20 mouse cellular contexts compared by ENCODE assay signal in the genomic region with DNA sequence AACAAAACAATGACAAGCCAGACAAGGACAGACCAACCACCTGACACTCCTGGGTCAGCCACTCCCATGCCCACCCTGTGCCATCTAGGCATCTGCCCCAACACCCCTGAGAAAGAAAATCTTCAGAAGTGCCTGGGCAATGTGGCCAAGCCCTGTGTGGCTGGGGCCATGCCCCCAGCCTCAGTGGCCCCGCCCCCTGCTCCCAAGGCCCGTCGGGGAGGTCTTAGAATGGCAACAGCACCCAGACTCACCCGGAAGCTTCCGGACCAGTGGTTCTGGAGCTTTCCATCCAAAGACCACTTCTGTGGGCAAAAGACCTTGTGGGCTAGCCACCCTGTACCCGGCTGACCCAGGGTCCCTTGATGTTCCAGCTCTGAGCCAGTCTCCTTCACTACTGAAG. TPM values are rescaled to one million over a fixed set of nuclear protein-coding genes. Genes with fewer than 3 reads are reported as not detected.
A peak's percentile ranks its signal among the peaks of the same experiment; 100 is the strongest.
DNase-seq lines count a peak whose midpoint lies in the region; ATAC-seq and TF ChIP-seq lines count a peak whose summit lies in the region.
"Had no signal": no experiment of that assay in that cellular context is flagged by ENCODE, and none has a peak within 500 bp of the region (broad histone marks: within the 10 kb centered on the region; RNA-seq: fewer than 3 reads in every experiment).

No protein-coding gene starts in this region.

- no peaks in the 10 kb centered on the region for H3K9me3 ChIP-seq in heart, embryonic 14.5 days (ENCODE audit: control insufficient read depth, low read length)
- no peaks in the 10 kb centered on the region for H3K9me3 ChIP-seq in MEL (replicated peaks; ENCODE audit: insufficient read depth, low read length)
- H3K9me3 ChIP-seq in limb, embryonic 10.5 days (replicated peaks): no peaks in the 10 kb centered on the region
- H3K9me3 ChIP-seq: forebrain, embryonic 10.5 days; hindbrain, embryonic 15.5 days had no signal

- no peak for TF ChIP-seq RAD21 in MEL (IDR thresholded peaks at IDR 0.05; ENCODE audit: low read depth, low read length)

- no peak for TF ChIP-seq POLR2A in MEL (IDR thresholded peaks at IDR 0.05; ENCODE audit: control insufficient read depth in 1 of 2, insufficient read depth in 1 of 2, low read depth in 1 of 2, low read length in 2 of 2, poor library complexity in 1 of 2)

- H3K79me2 ChIP-seq in MEL (ENCODE audit: control insufficient read depth, insufficient read depth, low read length, poor library complexity): no peaks in the 10 kb centered on the region

- TF ChIP-seq EP300 in MEL (IDR thresholded peaks at IDR 0.05; ENCODE audit: low read depth in 1 of 2, low read length in 2 of 2): no peak

- WGBS in heart, embryonic 14.5 days: 73% methylated on average over 6 of the region's 6 CpGs
- 89% methylated on average over 6 of the region's 6 CpGs for WGBS in limb, embryonic 10.5 days

- H3K4me3 ChIP-seq in heart, embryonic 14.5 days (ENCODE audit: control insufficient read depth in 1 of 2, insufficient read depth in 1 of 2, low read depth in 1 of 2, low read length in 2 of 2): no peak overlapping the region
- H3K4me3 ChIP-seq in MEL (ENCODE audit: control insufficient read depth in 1 of 2, insufficient read depth in 1 of 2, low read depth in 2 of 2, low read length in 2 of 2): no peak overlapping the region
- no peak overlapping the region for H3K4me3 ChIP-seq in limb, embryonic 10.5 days
- H3K4me3 ChIP-seq: erythroblast, embryonic 14.5 days; forebrain, embryonic 10.5 days; gastrocnemius, adult 2 months; hindbrain, embryonic 15.5 days had no signal

- H3K4me1 ChIP-seq in heart, embryonic 14.5 days (ENCODE audit: control insufficient read depth in 2 of 2, insufficient read depth in 2 of 2, low read length in 2 of 2): peaks cover 11% of the 10 kb centered on the region in 2 experiments
- peaks cover 0 to 5% of the 10 kb centered on the region in 2 experiments; a peak in 1 of 4 replicates for H3K4me1 ChIP-seq in MEL (ENCODE audit: control insufficient read depth in 1 of 2, insufficient read depth in 2 of 2, low read length in 2 of 2)
- H3K4me1 ChIP-seq in limb, embryonic 10.5 days: peaks cover 12% of the 10 kb centered on the region

- H3K27me3 ChIP-seq in heart, embryonic 14.5 days (ENCODE audit: control insufficient read depth, insufficient read depth, low read length): no peaks in the 10 kb centered on the region
- H3K27me3 ChIP-seq in MEL (ENCODE audit: control insufficient read depth in 1 of 2, insufficient read depth in 2 of 2, low read length in 2 of 2): peaks cover 0 to 1% of the 10 kb centered on the region in 2 experiments; a peak in 1 of 4 replicates
- H3K27me3 ChIP-seq in limb, embryonic 10.5 days (ENCODE audit: low read depth, poor library complexity, severe bottlenecking): no peaks in the 10 kb centered on the region
- H3K27me3 ChIP-seq: hindbrain, embryonic 15.5 days had no signal

- DNase-seq in heart, postnatal 36 days: no peak
- DNase-seq in A20 (ENCODE audit: low read depth, low spot score) (peak; percentile 21), MEL (ENCODE audit: low read depth, low spot score) (peak; percentile 33)
- DNase-seq in limb, embryonic 10.5 days (ENCODE audit: low spot score): no peak
- DNase-seq in adrenal gland, postnatal 25 days: no peak
- DNase-seq: adrenal gland, postnatal 10 days; cerebellum, adult 11-12 months; cerebellum, adult 9-10 months; cerebellum, postnatal 25 days; gastrocnemius, adult 2 months; gastrocnemius, postnatal 36 days; heart, adult 11 months had no signal

- no peak overlapping the region for H3K27ac ChIP-seq in heart, embryonic 14.5 days (replicated peaks in 1 of 2; ENCODE audit: control insufficient read depth in 1 of 2, insufficient read depth in 1 of 2, low read depth in 2 of 2, low read length in 2 of 2)
- no peak overlapping the region for H3K27ac ChIP-seq in MEL (ENCODE audit: control insufficient read depth, low read depth, low read length)
- H3K27ac ChIP-seq in limb, embryonic 10.5 days: peak overlapping the region; percentile 50; the same call in 1 of the 2 replicates
- H3K27ac ChIP-seq: gastrocnemius, adult 2 months; hindbrain, embryonic 15.5 days had no signal

- no peak for TF ChIP-seq CTCF in MEL (IDR thresholded peaks at IDR 0.05 in 2 of 3, conservative IDR thresholded peaks at IDR 0.05 in 1 of 3; ENCODE audit: control insufficient read depth in 1 of 3, insufficient read depth in 1 of 3, low read depth in 2 of 3, low read length in 3 of 3, poor library complexity in 1 of 3, severe bottlenecking in 1 of 3)

- intact Hi-C loops in heart, postnatal 36 days (cut with DNase I): no loop called here

- peak; percentile 24; the same call in 1 of the 2 replicates for ATAC-seq in heart, embryonic 14.5 days (ENCODE audit: insufficient number of reproducible peaks, insufficient read depth, low FRiP score, low read depth)
- ATAC-seq: forebrain, embryonic 14.5 days; intestine, embryonic 16.5 days; Patski had no signal

- H3K9ac ChIP-seq in heart, embryonic 14.5 days (ENCODE audit: low read length): no peak overlapping the region
- no peak overlapping the region for H3K9ac ChIP-seq in MEL (ENCODE audit: control insufficient read depth, low read depth, low read length, poor library complexity, severe bottlenecking)
- H3K9ac ChIP-seq: hindbrain, embryonic 15.5 days had no signal

- no peaks in the 10 kb centered on the region for H3K36me3 ChIP-seq in heart, embryonic 14.5 days (ENCODE audit: control insufficient read depth, insufficient read depth, low read length)
- peaks cover 0 to 3% of the 10 kb centered on the region in 2 experiments; a peak in 1 of 4 replicates for H3K36me3 ChIP-seq in MEL (ENCODE audit: control insufficient read depth in 1 of 2, insufficient read depth in 2 of 2, low read length in 2 of 2)
- no peaks in the 10 kb centered on the region for H3K36me3 ChIP-seq in limb, embryonic 10.5 days
- H3K36me3 ChIP-seq: forebrain, embryonic 10.5 days; hindbrain, embryonic 15.5 days had no signal

- no peak overlapping the region for H3K4me2 ChIP-seq in heart, embryonic 14.5 days (ENCODE audit: low read length)
- H3K4me2 ChIP-seq: heart, embryonic 11.5 days; hindbrain, embryonic 15.5 days had no signal

TF ChIP-seq in MEL, 35 proteins besides CTCF, POLR2A, EP300 and RAD21:
- TF ChIP-seq MXI1 (IDR thresholded peaks at IDR 0.05; ENCODE audit: low read depth, low read length) (no peak), ZKSCAN1 (IDR thresholded peaks at IDR 0.05; ENCODE audit: low read depth, low read length) (no peak), SIN3A (IDR thresholded peaks at IDR 0.05; ENCODE audit: low read length) (no peak), RCOR1 (IDR thresholded peaks at IDR 0.05; ENCODE audit: low read depth, low read length) (no peak), CHD2 (IDR thresholded peaks at IDR 0.05; ENCODE audit: low read length) (no peak), KAT2A (conservative IDR thresholded peaks at IDR 0.05; ENCODE audit: low read depth, low read length) (no peak), GABPA (IDR thresholded peaks at IDR 0.05; ENCODE audit: low read depth, low read length) (no peak), NELFE (IDR thresholded peaks at IDR 0.05; ENCODE audit: low read depth, low read length) (no peak), POLR2AphosphoS2 (IDR thresholded peaks at IDR 0.05; ENCODE audit: low read length) (no peak), MEF2A (IDR thresholded peaks at IDR 0.05; ENCODE audit: extremely low read depth, insufficient replicate concordance, low read depth, low read length, poor library complexity, severe bottlenecking) (no peak), HCFC1 (IDR thresholded peaks at IDR 0.05; ENCODE audit: low read depth, low read length) (no peak), USF1 (IDR thresholded peaks at IDR 0.05; ENCODE audit: low read depth, low read length) (no peak), JUND (IDR thresholded peaks at IDR 0.05; ENCODE audit: low read depth, low read length) (no peak), NRF1 (IDR thresholded peaks at IDR 0.05; ENCODE audit: insufficient read depth, low read depth, low read length, poor library complexity, severe bottlenecking) (no peak), MYC (IDR thresholded peaks at IDR 0.05; ENCODE audit: low read depth, low read length) (no peak), MAX (IDR thresholded peaks at IDR 0.05; ENCODE audit: low read length) (no peak), ZMIZ1 (IDR thresholded peaks at IDR 0.05; ENCODE audit: low read depth, low read length) (no peak), GATA1 (IDR thresholded peaks at IDR 0.05; ENCODE audit: low read depth, low read length) (no peak)

RNA-seq across cellular contexts. Expression of gene Cpne5, which starts 35.4 kb away (rescaled TPM):
- 21.4 and 28.8 TPM in 2 replicates for polyA plus RNA-seq in heart, embryonic 14.5 days (2014; fragmentation: Nextera tagmentation; extraction: Ambion mirVana)
- 1 to 10 TPM; 2.8 to 4.6 TPM for total RNA-seq in heart, postnatal 36 days (2021)
- 0.19 and 0.20 TPM in 2 replicates for total RNA-seq in MEL (2012; rRNA removed)
- polyA plus RNA-seq in MEL (2012; ENCODE audit: insufficient read depth in 1 of 2, insufficient read length in 2 of 2, low read depth in 1 of 2, low replicate concordance in 2 of 2, missing spikeins in 1 of 2): 1 to 10 TPM in 1 of 2 experiments, not detected in 1; 1.0 TPM
- polyA plus RNA-seq in limb, embryonic 10.5 days (2016; fragmentation: Nextera tagmentation; extraction: Ambion mirVana): 2.0 and 3.2 TPM in 2 replicates
- 0.33 and 0.52 TPM in 2 replicates for total RNA-seq in adrenal gland, postnatal 25 days (2021)
- total RNA-seq: gastrocnemius, adult 2 months; gastrocnemius, postnatal 36 days had no signal

Comparison
In these comparisons a context has a peak if more than half of its experiments do, and no peak if none do; other contexts are left out.
1. DNase-seq: peak in A20 (single experiment) and MEL (single experiment); none in heart, postnatal 36 days (0 of 2), limb, embryonic 10.5 days (single experiment) and adrenal gland, postnatal 25 days (single experiment).